Mouse (Mus musculus) left cerebral cortex, postnatal 10 days (tissue): ENCODE measurements at regions not wholly inside any gene's neighbourhood (a gene's known extent, or its start where the extent isn't known, plus 50 kb on each side); places are given as distances from the start of the nearest gene placed in this dataset.

Experiments
- DNase-seq, 2 experiments: peaks; one replicate each; pipeline ENCODE4 v3.0.0; 2021 to 2022; ENCODE audit warnings: low spot score in 2 of 2, mixed read lengths in 1 of 2; ENCODE audit errors: extremely low spot score in 1 of 2
- intact Hi-C: fragments of 180-260 bp; cut with DNase I; formaldehyde crosslinking; loops from one replicate; pipeline ENCODE4 v1.15.1; 2025

DNA sequence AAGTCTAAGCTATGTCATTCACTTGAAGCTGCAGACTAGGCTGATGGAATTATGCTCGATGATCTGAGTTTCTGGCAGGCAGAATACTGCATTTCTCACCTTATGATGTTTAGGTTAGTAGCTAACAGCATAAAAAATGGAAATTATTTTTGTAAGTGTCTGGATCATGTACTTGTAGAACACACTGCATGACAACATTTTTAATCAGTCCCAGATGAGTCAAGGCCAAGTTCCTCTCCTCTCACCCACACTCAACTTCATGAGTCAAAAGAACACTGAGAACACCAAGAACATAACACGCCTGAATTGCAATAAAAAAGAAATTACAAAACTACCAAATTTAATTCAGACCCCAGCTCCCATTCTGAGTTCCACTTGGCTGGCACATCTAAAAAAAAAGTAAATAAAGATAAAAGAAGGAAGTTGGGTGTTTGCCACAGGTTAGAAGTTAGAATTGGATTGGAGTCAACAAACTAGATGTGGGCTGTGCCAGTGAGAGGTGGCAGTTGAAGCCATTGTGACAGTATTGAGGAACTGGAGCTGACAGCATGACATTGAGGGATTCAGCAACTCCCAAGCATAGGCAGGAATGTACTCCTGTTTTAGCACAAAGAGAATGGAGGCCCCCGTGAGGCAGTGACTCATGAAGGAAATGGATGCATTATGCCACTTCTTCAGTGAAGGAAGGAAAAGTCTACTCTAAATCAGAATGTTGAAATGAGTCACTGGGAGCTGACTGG, 222.8 kb upstream of the 4931408C20Rik start:
- intact Hi-C loops: no loop called here

DNA sequence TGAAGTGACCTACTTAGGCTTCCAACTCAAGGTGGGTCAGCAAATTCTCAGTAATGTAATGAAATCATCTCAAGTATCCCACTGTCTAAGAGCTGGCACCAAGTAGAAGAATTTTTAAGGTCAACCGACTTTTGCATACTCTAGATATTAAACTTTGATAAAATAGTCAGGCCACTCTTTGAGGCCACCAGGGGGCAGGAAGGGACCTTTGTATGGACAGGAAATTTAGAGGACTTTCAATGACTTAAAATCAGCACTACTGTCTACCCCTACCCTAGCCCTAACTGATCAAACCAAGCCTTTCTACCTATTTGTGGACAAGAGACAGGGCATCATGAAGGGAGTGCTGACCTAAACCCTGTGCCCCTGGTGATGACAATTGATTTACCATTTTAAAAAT, 215.0 kb upstream of the 4931408C20Rik start:
- intact Hi-C loops: no loop called here
- no peak for DNase-seq

More for the DNA sequence above, 222.8 kb upstream of the 4931408C20Rik start:
- DNase-seq: peak in 1 of 2 experiments; percentile 1

DNA sequence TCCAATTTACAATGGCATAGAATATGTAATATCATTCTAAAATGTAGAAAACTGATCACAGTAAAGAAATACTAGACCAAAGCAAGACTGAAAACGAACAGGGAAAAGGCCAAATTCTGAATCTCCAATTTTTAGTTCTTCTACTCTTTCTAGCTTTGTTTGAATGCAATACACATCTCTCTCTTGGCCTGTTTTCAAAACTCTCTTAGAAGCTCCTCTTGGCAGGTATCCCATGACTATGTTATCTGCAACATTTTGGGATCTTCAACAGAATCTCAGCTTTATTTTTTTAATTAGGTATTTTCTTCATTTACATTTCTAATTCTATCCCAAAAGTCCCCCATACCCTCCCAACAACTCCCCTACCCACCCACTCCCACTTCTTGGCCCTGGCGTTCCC, 170.2 kb upstream of the 4931408C20Rik start:
- intact Hi-C loops: no loop called here
- no peak for DNase-seq

DNA sequence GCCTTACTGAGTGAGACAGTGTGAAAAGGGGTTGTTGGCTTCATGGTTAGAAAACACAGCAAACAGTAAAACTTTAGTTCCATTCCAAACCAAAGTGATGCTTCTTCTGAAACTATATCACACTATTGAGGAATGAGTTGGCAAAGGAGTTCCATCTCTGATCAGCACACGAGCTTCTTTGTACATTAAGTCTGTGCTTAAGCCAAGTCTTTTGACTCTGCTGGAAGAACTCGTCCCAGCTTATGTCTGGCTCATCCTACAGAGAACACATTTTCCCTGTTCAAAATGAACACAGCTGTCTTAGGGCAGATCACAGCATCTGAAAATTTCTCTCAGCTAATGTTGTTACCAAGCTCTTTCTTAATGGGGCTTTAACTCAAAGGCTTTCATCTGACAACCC, 166.5 kb upstream of the 4931408C20Rik start:
- DNase-seq: no peak
- intact Hi-C loops: no loop called here

DNA sequence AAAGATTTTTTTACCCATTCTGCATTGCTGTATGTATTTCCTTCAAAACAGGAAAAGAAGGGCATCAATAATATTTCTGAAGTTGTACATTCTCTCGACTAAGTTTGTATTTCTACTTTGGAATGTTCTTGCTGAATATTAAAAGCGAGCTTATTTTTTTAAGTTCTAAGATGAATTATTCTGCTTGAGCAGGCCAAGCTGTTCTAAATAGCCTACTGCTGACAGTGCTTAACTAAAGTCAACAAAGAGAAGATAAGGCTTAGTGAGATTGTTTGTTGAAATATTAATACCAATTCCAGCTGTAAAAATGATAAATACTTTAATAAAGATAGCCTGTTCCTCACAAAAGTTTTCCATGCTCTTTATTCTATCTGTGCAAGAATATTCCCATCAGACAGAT, 122.0 kb upstream of the 4931408C20Rik start:
- intact Hi-C loops: no loop called here
- no peak for DNase-seq

DNA sequence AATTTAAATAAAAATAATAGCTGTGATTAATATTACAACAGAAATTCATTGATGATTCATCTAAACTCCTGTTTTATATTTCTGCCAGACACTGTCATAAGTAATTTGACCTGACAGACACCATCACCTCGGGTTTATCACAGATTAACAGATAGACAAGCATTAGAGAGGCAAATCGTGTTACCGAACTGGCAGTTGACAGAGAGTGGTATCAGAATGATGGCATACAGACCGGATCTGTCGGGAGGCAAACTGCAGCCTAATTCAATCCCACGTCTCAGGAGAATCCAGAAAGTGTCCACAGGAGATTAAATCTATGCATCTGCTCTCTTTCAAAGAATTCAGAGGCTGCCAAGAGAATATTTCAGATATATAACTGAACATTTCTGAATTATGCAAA, 77.8 kb upstream of the 4931408C20Rik start:
- intact Hi-C loops: no loop called here

More for the DNA sequence above, 77.8 kb upstream of the 4931408C20Rik start:
- no peak for DNase-seq
